Mouse (Mus musculus) liver, embryonic 14.5 days (tissue): ENCODE results near the gene Rnf115. TPM values are rescaled to one million over a fixed set of nuclear protein-coding genes. Genes with fewer than 3 reads are reported as not detected.
"Not testable (repeated sequence)": the region's sequence is repeated elsewhere in the genome, so short reads cannot be mapped to it uniquely, and the experiment has no call there.

Experiments used
- ATAC-seq: fragments of 200-750 bp; cut with Nextera tagmentation; 2 replicates; pipeline ENCODE4 v1.8.0; 2017; ENCODE audit warnings: moderate number of reproducible peaks, mild to moderate bottlenecking, moderate library complexity; ENCODE audit not compliant: insufficient read depth
- DNase-seq, 3 experiments: peaks; one replicate each; pipeline ENCODE4 v3.0.0-alpha.2; 2012 to 2013; ENCODE audit warnings: low read depth in 3 of 3, low spot score in 3 of 3
- H3K27ac ChIP-seq: fragments of 300-500 bp; sonication (generic); 2 replicates; pipeline ENCODE4 v1.5.1; 2014; ENCODE audit warnings: moderate library complexity, mild to moderate bottlenecking, control low read depth, inconsistent platforms
- H3K27me3 ChIP-seq: fragments of 300-500 bp; sonication (generic); 2 replicates; pipeline ENCODE4 v1.6.1; 2014; ENCODE audit warnings: mild to moderate bottlenecking, low read length, moderate library complexity; ENCODE audit not compliant: control insufficient read depth, insufficient read depth
- H3K36me3 ChIP-seq: fragments of 300-500 bp; sonication (generic); replicated peaks from 2 replicates; pipeline ENCODE4 v1.6.1; 2014; ENCODE audit warnings: low read depth; ENCODE audit not compliant: control insufficient read depth, insufficient read depth
- H3K4me1 ChIP-seq, 2 experiments: fragments of 200-500 bp in 1 of 2; fragments of 300-500 bp in 1 of 2; sonication (generic) in 1 of 2; replicated peaks; 2 replicates each; pipeline ENCODE4 v1.6.1; 2012 to 2014; ENCODE audit warnings: antibody characterized with exemption in 1 of 2, inconsistent platforms in 1 of 2, low read length in 1 of 2; ENCODE audit not compliant: control insufficient read depth in 2 of 2, insufficient read depth in 2 of 2
- H3K4me2 ChIP-seq: fragments of 300-500 bp; sonication (generic); 2 replicates; pipeline ENCODE4 v1.6.1; 2014; ENCODE audit warnings: low read depth, mild to moderate bottlenecking, control low read depth, moderate library complexity
- H3K4me3 ChIP-seq, 2 experiments: fragments of 200-500 bp in 1 of 2; fragments of 300-500 bp in 1 of 2; sonication (generic) in 1 of 2; 2 replicates each; pipeline ENCODE4 v1.5.1; 2012 to 2014; ENCODE audit warnings: low read depth in 2 of 2, low read length in 2 of 2, mild to moderate bottlenecking in 2 of 2, control low read depth in 1 of 2, inconsistent platforms in 1 of 2, moderate library complexity in 1 of 2; ENCODE audit not compliant: insufficient read depth in 1 of 2
- H3K9ac ChIP-seq: fragments of 300-500 bp; sonication (generic); replicated peaks from 2 replicates; pipeline ENCODE4 v1.6.1; 2014; ENCODE audit warnings: mild to moderate bottlenecking, control low read depth, moderate library complexity
- H3K9me3 ChIP-seq: fragments of 300-500 bp; sonication (generic); 2 replicates; pipeline ENCODE4 v1.6.1; 2016; ENCODE audit warnings: low read length, mixed read lengths; ENCODE audit not compliant: control insufficient read depth
- CTCF ChIP-seq: IDR thresholded peaks from 2 replicates; pipeline ENCODE4 v1.5.1; 2016; ENCODE audit warnings: antibody characterized with exemption, low read depth, control low read depth
- EP300 ChIP-seq: IDR thresholded peaks from 2 replicates; pipeline ENCODE4 v1.6.1; 2016; ENCODE audit warnings: antibody characterized with exemption, low read depth
- WGBS: fragments of 180-500 bp; shearing (Covaris S2); extraction: QIAGEN DNeasy Blood & Tissue Kit; methylation state at CpG from one replicate; pipeline ENCODE4 v1.1.7; 2014; ENCODE audit not compliant: insufficient replicate concordance; 5-methylcytosine and 5-hydroxymethylcytosine counted together
- polyA plus RNA-seq, 2 experiments: library from polyadenylated mRNA; depleted of rRNA in 1 of 2; stranded (reverse) in 1 of 2; unstranded in 1 of 2; fragments of >200 nt; fragmentation: Nextera tagmentation in 1 of 2; extraction: Ambion mirVana in 1 of 2; gene quantifications; 2 replicates each; pipeline versions ENCODE4 v1.2.1 to v1.2.3; 2012 to 2014

The Rnf115 gene
- polyA plus RNA-seq, 2 experiments, result 12.4 to 28.2 TPM

GRCm38 (mm10) chr3:96684151-96684821, 43.2 kb upstream of the Rnf115 start:
- ATAC-seq (no peak), DNase-seq (no peak)
- Histone ChIP-seq H3K27ac (no peak overlapping the region), H3K36me3 (no peaks in the 10 kb centered on the region), H3K27me3 (peaks cover 23% of the 10 kb centered on the region), H3K9ac (no peak overlapping the region), H3K4me3 (no peak overlapping the region), H3K9me3 (no peaks in the 10 kb centered on the region), H3K4me2 (peak overlapping the region; percentile 11; the same call in 1 of the 2 replicates), H3K4me1 (peaks cover 0 to 4% of the 10 kb centered on the region in 2 experiments; a peak in 2 of 4 replicates)
- 39% methylated on average over 17 of the region's 17 CpGs for WGBS
- TF ChIP-seq CTCF (no peak), EP300 (no peak)

GRCm38 (mm10) chr3:96684822-96685156, 42.7 kb upstream of the Rnf115 start:
- DNase-seq (no peak), ATAC-seq (no peak)
- Histone ChIP-seq H3K9ac (no peak overlapping the region), H3K4me1 (no peaks in the 10 kb centered on the region; a peak in 1 of 4 replicates), H3K36me3 (no peaks in the 10 kb centered on the region), H3K9me3 (no peaks in the 10 kb centered on the region), H3K4me2 (peak overlapping the region; percentile 11; the same call in 1 of the 2 replicates), H3K27me3 (peaks cover 23% of the 10 kb centered on the region), H3K4me3 (no peak overlapping the region), H3K27ac (no peak overlapping the region)
- TF ChIP-seq EP300, result no peak
- TF ChIP-seq CTCF, result no peak
- WGBS, result 12% methylated on average over 28 of the region's 28 CpGs

GRCm38 (mm10) chr3:96686057-96686456, 41.4 kb upstream of the Rnf115 start:
- not testable (repeated sequence) for ATAC-seq, H3K36me3 ChIP-seq, DNase-seq, H3K9me3 ChIP-seq, H3K4me1 ChIP-seq, H3K4me2 ChIP-seq, H3K27ac ChIP-seq, H3K4me3 ChIP-seq, H3K9ac ChIP-seq
- H3K27me3 ChIP-seq, result peaks cover 23% of the 10 kb centered on the region
- WGBS, result 67% methylated on average over 5 of the region's 5 CpGs

GRCm38 (mm10) chr3:96688854-96689253, 38.6 kb upstream of the Rnf115 start:
- Histone ChIP-seq H3K4me2 (no peak overlapping the region), H3K9me3 (no peaks in the 10 kb centered on the region), H3K9ac (no peak overlapping the region), H3K27me3 (peaks cover 20% of the 10 kb centered on the region), H3K36me3 (no peaks in the 10 kb centered on the region), H3K4me3 (no peak overlapping the region), H3K4me1 (no peaks in the 10 kb centered on the region), H3K27ac (no peak overlapping the region)
- WGBS, result 62% methylated on average over 11 of the region's 11 CpGs
- TF ChIP-seq EP300, result no peak
- TF ChIP-seq CTCF, result no peak
- DNase-seq (no peak), ATAC-seq (no peak)

- TF ChIP-seq CTCF (peak; percentile 28; the same call in 1 of the 2 replicates), EP300 (no peak)
- DNase-seq, result no peak
- H3K9ac ChIP-seq, result no peak overlapping the region
- no peak overlapping the region for H3K4me2 ChIP-seq
- H3K36me3 ChIP-seq, result no peaks in the 10 kb centered on the region
- H3K4me1 ChIP-seq, result no peaks in the 10 kb centered on the region
- H3K27ac ChIP-seq, result no peak overlapping the region
- H3K27me3 ChIP-seq, result peaks cover 6% of the 10 kb centered on the region; the same call in 1 of the 2 replicates
- WGBS, result 46% methylated on average over 3 of the region's 3 CpGs
- no peak overlapping the region for H3K4me3 ChIP-seq
- no peak for ATAC-seq
- H3K9me3 ChIP-seq, result no peaks in the 10 kb centered on the region
Observed at GRCm38 (mm10) chr3:96690298-96690697, 37.2 kb upstream of the Rnf115 start.
